Mouse (Mus musculus): Measurements from ENCODE around the gene D930020B18Rik. TPM values are rescaled to one million over a fixed set of nuclear protein-coding genes. Genes with fewer than 3 reads are reported as not detected.

Gene D930020B18Rik
- polyA plus RNA-seq, 1 experiment from 2014 or later: not detected

DNA sequence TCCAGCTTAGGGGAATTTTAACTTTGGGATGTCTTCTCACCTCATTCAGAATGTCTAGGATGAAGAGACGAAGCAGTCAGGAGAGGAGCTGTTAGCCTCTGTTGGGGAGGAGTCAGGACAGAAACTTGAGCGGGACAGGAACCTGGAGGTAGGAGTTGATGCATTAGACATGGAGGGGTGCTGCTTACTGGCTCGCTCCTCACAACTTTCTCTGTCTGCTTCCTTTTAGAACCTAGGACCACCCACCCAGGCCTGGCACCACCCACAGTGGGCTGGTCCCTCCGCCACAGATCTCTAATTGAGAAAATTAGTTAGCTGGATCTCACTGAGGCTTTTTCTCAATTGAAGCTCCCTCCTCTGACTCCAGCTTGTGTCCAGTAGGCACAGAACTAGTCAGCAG, 85.1 kb downstream of the D930020B18Rik start:
- H3K9me3 ChIP-seq (ENCODE audit: low read length): no peaks in the 10 kb centered on the region; the same call in 1 of the 2 replicates
- no peak for ATAC-seq
- no peaks in the 10 kb centered on the region for H3K36me3 ChIP-seq (replicated peaks; ENCODE audit: insufficient read depth, low read length)
- DNase-seq: no peak
- no peaks in the 10 kb centered on the region for H3K27me3 ChIP-seq (ENCODE audit: insufficient read depth, low read length)
- H3K4me2 ChIP-seq (ENCODE audit: low read depth, low read length): no peak overlapping the region
- TF ChIP-seq EP300 (IDR thresholded peaks at IDR 0.05; ENCODE audit: low read depth) (no peak), CTCF (IDR thresholded peaks at IDR 0.05; ENCODE audit: low read depth) (no peak)
- no peak overlapping the region for H3K4me3 ChIP-seq (ENCODE audit: low read depth, low read length)
- WGBS (ENCODE audit: insufficient replicate concordance): 64% methylated on average over 4 of the region's 4 CpGs
- H3K4me1 ChIP-seq (ENCODE audit: insufficient read depth): no peaks in the 10 kb centered on the region
- H3K9ac ChIP-seq (replicated peaks): no peak overlapping the region
- H3K27ac ChIP-seq (ENCODE audit: low read depth): no peak overlapping the region

DNA sequence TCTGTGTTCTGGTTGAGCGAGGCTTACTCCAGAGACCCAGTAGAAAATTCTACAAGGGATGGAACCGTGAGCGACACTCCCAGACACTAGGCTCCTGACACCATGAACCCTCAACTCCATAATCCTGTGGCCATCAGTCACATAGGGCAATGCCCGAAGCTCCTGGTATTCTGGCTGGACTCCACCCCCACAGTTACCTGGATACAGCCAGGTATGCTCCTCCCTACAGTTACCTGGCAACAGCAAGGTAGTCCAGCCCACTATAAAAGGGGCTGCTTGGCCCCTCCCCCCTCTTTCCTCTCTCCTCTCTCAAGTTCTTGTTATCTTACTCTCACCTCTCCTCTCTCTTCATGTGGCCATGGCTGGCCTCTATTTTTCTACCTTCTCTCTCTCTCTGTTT, 85.8 kb downstream of the D930020B18Rik start:
- no peak for TF ChIP-seq CTCF (IDR thresholded peaks at IDR 0.05; ENCODE audit: low read depth)
- TF ChIP-seq EP300 (IDR thresholded peaks at IDR 0.05; ENCODE audit: low read depth): no peak
- no peak for ATAC-seq
- no peak for DNase-seq
- 71% methylated on average over 4 of the region's 4 CpGs for WGBS (ENCODE audit: insufficient replicate concordance)
- no peaks in the 10 kb centered on the region for H3K9me3 ChIP-seq (ENCODE audit: low read length)
- no peak overlapping the region for H3K27ac ChIP-seq (ENCODE audit: low read depth)
- no peaks in the 10 kb centered on the region for H3K36me3 ChIP-seq (replicated peaks; ENCODE audit: insufficient read depth, low read length)
- H3K4me3 ChIP-seq (ENCODE audit: low read depth, low read length): no peak overlapping the region
- no peaks in the 10 kb centered on the region for H3K27me3 ChIP-seq (ENCODE audit: insufficient read depth, low read length)
- no peaks in the 10 kb centered on the region for H3K4me1 ChIP-seq (ENCODE audit: insufficient read depth)
- H3K9ac ChIP-seq (replicated peaks): no peak overlapping the region
- no peak overlapping the region for H3K4me2 ChIP-seq (ENCODE audit: low read depth, low read length)

- Histone ChIP-seq H3K27ac (ENCODE audit: low read depth) (no peak overlapping the region), H3K27me3 (ENCODE audit: insufficient read depth, low read length) (no peaks in the 10 kb centered on the region), H3K4me2 (ENCODE audit: low read depth, low read length) (no peak overlapping the region), H3K36me3 (replicated peaks; ENCODE audit: insufficient read depth, low read length) (no peaks in the 10 kb centered on the region), H3K4me1 (ENCODE audit: insufficient read depth) (no peaks in the 10 kb centered on the region), H3K9me3 (ENCODE audit: low read length) (no peaks in the 10 kb centered on the region), H3K4me3 (ENCODE audit: low read depth, low read length) (no peak overlapping the region), H3K9ac (replicated peaks) (no peak overlapping the region)
- TF ChIP-seq EP300 (IDR thresholded peaks at IDR 0.05; ENCODE audit: low read depth) (no peak), CTCF (IDR thresholded peaks at IDR 0.05; ENCODE audit: low read depth) (no peak)
- WGBS (ENCODE audit: insufficient replicate concordance): 90% methylated on average over 4 of the region's 4 CpGs
- DNase-seq: no peak
- ATAC-seq: no peak
Observed at GRCm38 (mm10) chr10:121728226-121728625, 86.8 kb downstream of the D930020B18Rik start.

- H3K4me2 ChIP-seq (ENCODE audit: low read depth, low read length): no peak overlapping the region
- H3K36me3 ChIP-seq (replicated peaks; ENCODE audit: insufficient read depth, low read length): no peaks in the 10 kb centered on the region
- H3K4me3 ChIP-seq (ENCODE audit: low read depth, low read length): no peak overlapping the region
- DNase-seq (no peak), ATAC-seq (no peak)
- no peaks in the 10 kb centered on the region for H3K27me3 ChIP-seq (ENCODE audit: insufficient read depth, low read length)
- H3K9me3 ChIP-seq (ENCODE audit: low read length): no peaks in the 10 kb centered on the region
- WGBS (ENCODE audit: insufficient replicate concordance): 37% methylated on average over 8 of the region's 8 CpGs
- H3K9ac ChIP-seq (replicated peaks): no peak overlapping the region
- no peaks in the 10 kb centered on the region for H3K4me1 ChIP-seq (ENCODE audit: insufficient read depth)
- no peak overlapping the region for H3K27ac ChIP-seq (ENCODE audit: low read depth)
- TF ChIP-seq EP300 (IDR thresholded peaks at IDR 0.05; ENCODE audit: low read depth): no peak
- no peak for TF ChIP-seq CTCF (IDR thresholded peaks at IDR 0.05; ENCODE audit: low read depth)
Observed at GRCm38 (mm10) chr10:121731048-121731725, 89.8 kb downstream of the D930020B18Rik start.

DNA sequence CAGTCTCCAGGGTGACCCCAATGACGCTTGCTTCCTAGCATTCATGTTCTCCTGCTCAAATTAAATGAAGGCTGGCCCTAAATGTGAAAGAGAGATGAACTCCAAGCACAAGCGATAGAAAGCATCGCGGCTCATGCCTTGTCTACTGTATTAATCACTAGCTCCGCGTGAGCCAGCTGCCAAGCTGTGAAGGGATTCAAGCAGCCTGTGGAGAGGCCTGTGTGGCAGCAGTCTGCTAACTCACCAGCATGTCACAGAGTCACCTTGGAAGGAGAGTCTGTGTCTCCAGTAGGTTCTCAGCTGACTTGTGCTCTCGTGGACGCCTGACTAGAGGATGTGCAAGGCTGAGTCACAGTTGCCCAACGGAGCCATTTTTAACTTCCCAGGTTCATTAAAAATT, 91.2 kb downstream of the D930020B18Rik start:
- no peaks in the 10 kb centered on the region for H3K27me3 ChIP-seq (ENCODE audit: insufficient read depth, low read length)
- no peak overlapping the region for H3K27ac ChIP-seq (ENCODE audit: low read depth)
- H3K9me3 ChIP-seq (ENCODE audit: low read length): no peaks in the 10 kb centered on the region
- no peaks in the 10 kb centered on the region for H3K4me1 ChIP-seq (ENCODE audit: insufficient read depth)
- TF ChIP-seq EP300 (IDR thresholded peaks at IDR 0.05; ENCODE audit: low read depth) (no peak), CTCF (IDR thresholded peaks at IDR 0.05; ENCODE audit: low read depth) (no peak)
- no peak overlapping the region for H3K4me2 ChIP-seq (ENCODE audit: low read depth, low read length)
- DNase-seq (no peak), ATAC-seq (no peak)
- 84% methylated on average over 9 of the region's 9 CpGs for WGBS (ENCODE audit: insufficient replicate concordance)
- no peaks in the 10 kb centered on the region for H3K36me3 ChIP-seq (replicated peaks; ENCODE audit: insufficient read depth, low read length)
- H3K9ac ChIP-seq (replicated peaks): no peak overlapping the region
- H3K4me3 ChIP-seq (ENCODE audit: low read depth, low read length): no peak overlapping the region

GRCm38 (mm10) chr10:121737256-121737655, 95.9 kb downstream of the D930020B18Rik start:
- no peaks in the 10 kb centered on the region for H3K9me3 ChIP-seq (ENCODE audit: low read length)
- H3K4me3 ChIP-seq (ENCODE audit: low read depth, low read length): no peak overlapping the region
- no peaks in the 10 kb centered on the region for H3K36me3 ChIP-seq (replicated peaks; ENCODE audit: insufficient read depth, low read length)
- no peak overlapping the region for H3K27ac ChIP-seq (ENCODE audit: low read depth)
- ATAC-seq: no peak
- H3K27me3 ChIP-seq (ENCODE audit: insufficient read depth, low read length): no peaks in the 10 kb centered on the region
- no peak for DNase-seq
- H3K4me1 ChIP-seq (ENCODE audit: insufficient read depth): peaks cover 8% of the 10 kb centered on the region; the same call in 1 of the 2 replicates
- H3K4me2 ChIP-seq (ENCODE audit: low read depth, low read length): no peak overlapping the region
- TF ChIP-seq EP300 (IDR thresholded peaks at IDR 0.05; ENCODE audit: low read depth) (no peak), CTCF (IDR thresholded peaks at IDR 0.05; ENCODE audit: low read depth) (no peak)
- 89% methylated on average over 3 of the region's 3 CpGs for WGBS (ENCODE audit: insufficient replicate concordance)
- no peak overlapping the region for H3K9ac ChIP-seq (replicated peaks)

All from liver, postnatal 0 days (tissue).